Mouse (Mus musculus) stomach, postnatal 0 days (tissue): ENCODE measurements around the gene Ptpro.

Experiments used
- CTCF ChIP-seq: IDR thresholded peaks from 2 replicates; pipeline ENCODE4 v1.5.1; 2016; ENCODE audit warnings: antibody characterized with exemption, low read depth, mild to moderate bottlenecking, moderate library complexity
- EP300 ChIP-seq: optimal IDR thresholded peaks from 2 replicates; pipeline ENCODE3; 2016; ENCODE audit warnings: antibody characterized with exemption

DNA sequence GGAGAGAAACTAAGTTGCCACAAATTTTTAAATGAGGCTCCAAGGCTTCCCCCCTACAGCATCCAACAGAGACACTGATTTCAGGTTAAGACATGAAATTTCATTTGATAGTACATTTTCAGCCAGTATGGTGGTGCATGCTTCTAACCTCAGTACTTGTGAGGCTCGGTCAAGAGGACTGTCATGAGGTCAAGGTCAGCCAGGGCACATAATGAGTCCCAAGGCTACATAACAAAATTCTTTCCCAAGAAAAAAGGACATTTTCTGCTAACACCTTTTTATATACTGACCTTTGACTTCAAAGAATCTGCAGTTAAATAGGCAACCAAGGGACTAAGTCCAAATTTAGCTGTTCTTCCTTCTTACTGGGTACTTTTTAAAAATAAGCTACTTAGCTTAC, 221.3 kb downstream of the Ptpro start:
- TF ChIP-seq CTCF (no peak), EP300 (no peak)
